Mouse (Mus musculus) heart, adult 2 months (tissue): ENCODE measurements around the gene Hapln2. TPM values are rescaled to one million over a fixed set of nuclear protein-coding genes. Genes with fewer than 3 reads are reported as not detected.
A peak's percentile ranks its signal among the peaks of the same experiment; 100 is the strongest.

Experiments used
- DNase-seq, 2 experiments: peaks; one replicate each; pipeline ENCODE4 v3.0.0; 2021
- H3K27ac ChIP-seq: fragments of 200-600 bp; 2 replicates; pipeline ENCODE4 v1.8.1; 2022
- H3K27me3 ChIP-seq: fragments of 200-500 bp; 2 replicates; pipeline ENCODE4 v1.6.1; 2012; ENCODE audit warnings: mild to moderate bottlenecking, low read length, inconsistent platforms, mixed read lengths; ENCODE audit not compliant: control insufficient read depth, insufficient read depth
- H3K36me3 ChIP-seq: fragments of 200-500 bp; 2 replicates; pipeline ENCODE4 v1.6.1; 2012; ENCODE audit warnings: low read length, inconsistent platforms; ENCODE audit not compliant: control insufficient read depth, insufficient read depth
- H3K4me1 ChIP-seq: fragments of 200-500 bp; 2 replicates; pipeline ENCODE4 v1.6.1; 2011; ENCODE audit warnings: low read length; ENCODE audit not compliant: control insufficient read depth, insufficient read depth
- H3K4me3 ChIP-seq: fragments of 200-600 bp; 2 replicates; pipeline ENCODE4 v1.8.1; 2022
- H3K79me2 ChIP-seq: fragments of 200-500 bp; replicated peaks from 2 replicates; pipeline ENCODE4 v1.6.1; 2012; ENCODE audit warnings: mild to moderate bottlenecking, inconsistent platforms, low read length, moderate library complexity, mixed read lengths; ENCODE audit not compliant: control insufficient read depth, insufficient read depth
- H3K9ac ChIP-seq: fragments of 200-500 bp; 2 replicates; pipeline ENCODE4 v1.6.1; 2012; ENCODE audit warnings: low read depth, mild to moderate bottlenecking, control low read depth, inconsistent platforms, low read length, mixed read lengths
- CTCF ChIP-seq: fragments of 200-600 bp; IDR thresholded peaks from 2 replicates; pipeline ENCODE4 v1.8.1; 2022; ENCODE audit warnings: antibody characterized with exemption, mild to moderate bottlenecking, moderate library complexity
- EP300 ChIP-seq: fragments of 200-500 bp; IDR thresholded peaks from 2 replicates; pipeline ENCODE4 v1.6.1; 2011; ENCODE audit warnings: low read depth, low read length, control low read depth; ENCODE audit not compliant: insufficient read depth
- POLR2A ChIP-seq: fragments of 200-500 bp; IDR thresholded peaks from 2 replicates; pipeline ENCODE4 v1.6.1; 2011; ENCODE audit warnings: mild to moderate bottlenecking, low read depth, low read length, control low read depth; ENCODE audit not compliant: insufficient read depth
- WGBS: fragments of 180-500 bp; shearing (Covaris S2); methylation state at CpG from one replicate; pipeline ENCODE4 v1.1.7; 2018; 5-methylcytosine and 5-hydroxymethylcytosine counted together
- intact Hi-C: fragments of 180-260 bp; cut with DNase I; formaldehyde crosslinking; loops from one replicate; pipeline ENCODE4 v1.15.1; 2025
- polyA plus RNA-seq: library from polyadenylated mRNA; depleted of rRNA; stranded (reverse); fragments of >200 nt; gene quantifications from 2 replicates; pipeline ENCODE4 v1.2.3, GENCODE M21; 2012
- total RNA-seq, 2 experiments: library from RNA; stranded (reverse); gene quantifications; 2 replicates each; pipeline ENCODE4 v1.2.3; 2021

Gene Hapln2
- total and polyA plus RNA-seq, 3 experiments: not detected

- TF ChIP-seq CTCF (no peak), EP300 (no peak), POLR2A (no peak)
- Histone ChIP-seq H3K79me2 (no peaks in the 10 kb centered on the region), H3K27ac (no peak overlapping the region), H3K4me3 (no peak overlapping the region), H3K27me3 (no peaks in the 10 kb centered on the region), H3K4me1 (peaks cover 18% of the 10 kb centered on the region), H3K36me3 (no peaks in the 10 kb centered on the region), H3K9ac (no peak overlapping the region)
- 49% methylated on average over 10 of the region's 10 CpGs for WGBS
- DNase-seq: no peak
- intact Hi-C loops: no loop called here
Measured at GRCm38 (mm10) chr3:87989935-87990334, 37.4 kb downstream of the Hapln2 start.

GRCm38 (mm10) chr3:87988068-87988467 is 39.3 kb downstream of the Hapln2 start:
- intact Hi-C loops: no loop called here
- 15% methylated on average over 15 of the region's 15 CpGs for WGBS
- peak overlapping the region; percentile 10; the same call in 1 of the 2 replicates for H3K4me3 ChIP-seq
- no peaks in the 10 kb centered on the region for H3K36me3 ChIP-seq
- H3K9ac ChIP-seq: no peak overlapping the region; the same call in 1 of the 2 replicates
- DNase-seq: no peak
- no peak for TF ChIP-seq EP300
- no peak for TF ChIP-seq CTCF
- no peak for TF ChIP-seq POLR2A
- H3K27me3 ChIP-seq: no peaks in the 10 kb centered on the region
- peaks cover 27% of the 10 kb centered on the region for H3K4me1 ChIP-seq
- no peaks in the 10 kb centered on the region for H3K79me2 ChIP-seq
- H3K27ac ChIP-seq: no peak overlapping the region

- 2% methylated on average over 15 of the region's 15 CpGs for WGBS
- Histone ChIP-seq H3K4me1 (peaks cover 30% of the 10 kb centered on the region), H3K27ac (no peak overlapping the region), H3K79me2 (no peaks in the 10 kb centered on the region), H3K9ac (peak overlapping the region; percentile 39), H3K4me3 (peak overlapping the region; percentile 10; the same call in 1 of the 2 replicates), H3K36me3 (no peaks in the 10 kb centered on the region), H3K27me3 (no peaks in the 10 kb centered on the region)
- intact Hi-C loops: loop anchor here (1.0 kb wide), 2 partner anchors 17 to 52 kb away; no protein-coding TSS in a partner anchor
- TF ChIP-seq POLR2A (0 out of 2 replicates have a peak, but pooled peaks have one; percentile 18), EP300 (no peak), CTCF (no peak)
- DNase-seq: peak in 1 of 2 experiments; percentile 47
Measured at GRCm38 (mm10) chr3:87987633-87988032, 39.8 kb downstream of the Hapln2 start.

GRCm38 (mm10) chr3:87986868-87987267 is 40.5 kb downstream of the Hapln2 start:
- WGBS: 1% methylated on average over 17 of the region's 17 CpGs
- H3K4me3 ChIP-seq: peak overlapping the region; percentile 0; the same call in 1 of the 2 replicates

GRCm38 (mm10) chr3:87985505-87986320 is 41.7 kb downstream of the Hapln2 start:
- Histone ChIP-seq H3K4me1 (peaks cover 45% of the 10 kb centered on the region), H3K9ac (no peak overlapping the region), H3K27me3 (no peaks in the 10 kb centered on the region), H3K4me3 (no peak overlapping the region), H3K27ac (peak overlapping the region; percentile 59), H3K79me2 (no peaks in the 10 kb centered on the region), H3K36me3 (no peaks in the 10 kb centered on the region)
- WGBS: 25% methylated on average over 12 of the region's 12 CpGs
- TF ChIP-seq EP300 (peak; percentile 54; the same call in 1 of the 2 replicates), CTCF (no peak), POLR2A (0 out of 2 replicates have a peak, but pooled peaks have one; percentile 25)
- DNase-seq: peak; percentile 32 to 43
- intact Hi-C loops: no loop called here

More at GRCm38 (mm10) chr3:87986868-87987267, 40.5 kb downstream of the Hapln2 start:
- no peaks in the 10 kb centered on the region for H3K36me3 ChIP-seq
- H3K27ac ChIP-seq: peak overlapping the region; percentile 59
- peaks cover 36% of the 10 kb centered on the region for H3K4me1 ChIP-seq
- no peaks in the 10 kb centered on the region for H3K79me2 ChIP-seq
- TF ChIP-seq EP300 (peak; percentile 92), CTCF (peak; percentile 98), POLR2A (peak; percentile 37; the same call in 1 of the 2 replicates)
- peak; percentile 91 to 94 for DNase-seq
- intact Hi-C loops: loop anchor here (1.0 kb wide), 2 partner anchors 17 to 52 kb away; no protein-coding TSS in a partner anchor
- 0 out of 2 replicates have a peak overlapping the region, but pooled peaks have one; percentile 15 for H3K9ac ChIP-seq
- H3K27me3 ChIP-seq: no peaks in the 10 kb centered on the region

- peak in 1 of 2 experiments; percentile 20 for DNase-seq
- TF ChIP-seq CTCF (no peak), POLR2A (no peak)
- H3K4me3 ChIP-seq: no peak overlapping the region
- peak overlapping the region; percentile 97 for H3K27ac ChIP-seq
- H3K4me1 ChIP-seq: peaks cover 45% of the 10 kb centered on the region
- H3K79me2 ChIP-seq: no peaks in the 10 kb centered on the region
- no peak overlapping the region for H3K9ac ChIP-seq
- no peaks in the 10 kb centered on the region for H3K27me3 ChIP-seq
- no peaks in the 10 kb centered on the region for H3K36me3 ChIP-seq
- WGBS: 29% methylated on average over 3 of the region's 3 CpGs
- intact Hi-C loops: loop anchor here (5.0 kb wide), 1 partner anchor 158 kb away; the partner anchor contains the start of gene Mef2d
Measured at GRCm38 (mm10) chr3:87984094-87984493, 43.3 kb downstream of the Hapln2 start.
